Mouse (Mus musculus) left cerebral cortex, adult 18-20 months (tissue): ENCODE measurements around the gene Fnbp4. TPM values are rescaled to one million over a fixed set of nuclear protein-coding genes. Genes with fewer than 3 reads are reported as not detected.

Source experiments
- DNase-seq, 2 experiments: peaks; one replicate each; pipeline ENCODE4 v3.0.0; 2021 to 2022; ENCODE audit warnings: low spot score in 2 of 2, mixed read lengths in 1 of 2
- long read RNA-seq, 2 experiments: library from polyadenylated mRNA; stranded (forward); transcript quantifications; one replicate each; pipeline ENCODE4 v2.0.0; 2021
- total RNA-seq, 2 experiments: library from RNA; stranded (reverse); gene quantifications; 2 replicates each; pipeline ENCODE4 v1.2.3; 2021

Fnbp4 gene
- 10 to 100 TPM; 48.5 to 50.2 TPM for total RNA-seq
- long read RNA-seq, experiment 1, full-length matches to known transcripts, result 1 of 12 reads
- long read RNA-seq, experiment 1, partial matches to known transcripts, result 3 of 12 reads
- long read RNA-seq, experiment 1, other reads (novel, unspliced or antisense), result 8 of 12 reads
- long read RNA-seq, experiment 2, full-length matches to known transcripts, result 3 of 13 reads
- long read RNA-seq, experiment 2, partial matches to known transcripts, result 6 of 13 reads
- long read RNA-seq, experiment 2, other reads (novel, unspliced or antisense), result 4 of 13 reads

DNA sequence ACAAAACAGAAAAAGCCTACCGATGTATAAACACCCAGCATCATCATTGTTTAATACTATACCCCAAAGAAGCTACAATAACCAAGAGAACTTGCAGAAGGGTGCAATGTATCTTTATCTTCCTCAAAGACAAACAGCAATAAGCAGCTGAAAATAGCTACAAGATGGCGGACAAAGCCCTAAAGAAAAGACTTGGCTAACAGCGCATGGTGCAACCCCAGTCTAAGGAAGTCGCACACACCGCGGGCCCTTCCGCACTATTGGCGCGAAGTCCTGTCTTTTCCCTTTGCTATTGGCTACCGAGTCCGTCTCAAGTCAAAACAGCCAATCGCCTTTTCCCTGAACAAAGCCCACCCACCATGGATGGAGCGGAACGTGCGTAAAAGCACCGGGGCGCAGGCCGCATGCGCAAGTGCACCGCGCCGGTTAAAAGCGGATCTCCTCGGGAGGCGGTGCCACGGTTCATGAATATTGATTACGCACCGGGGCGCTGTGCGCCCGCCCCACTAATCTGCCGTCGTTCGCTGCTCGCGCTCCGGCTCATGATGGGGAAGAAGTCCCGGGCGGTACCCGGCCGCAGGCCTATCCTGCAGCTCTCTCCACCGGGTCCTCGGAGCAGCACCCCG is at the start of gene Fnbp4:
Gene Fnbp4 (plus strand): TSS at position 318 of the 626 bp plus-strand sequence.
- DNase-seq, result peak; percentile 96 to 98

- no peak for DNase-seq
Measured at GRCm38 (mm10) chr2:90700943-90701342, 44.2 kb upstream of the Fnbp4 start.

- no peak for DNase-seq
Measured at GRCm38 (mm10) chr2:90708548-90708947, 36.6 kb upstream of the Fnbp4 start.

DNA sequence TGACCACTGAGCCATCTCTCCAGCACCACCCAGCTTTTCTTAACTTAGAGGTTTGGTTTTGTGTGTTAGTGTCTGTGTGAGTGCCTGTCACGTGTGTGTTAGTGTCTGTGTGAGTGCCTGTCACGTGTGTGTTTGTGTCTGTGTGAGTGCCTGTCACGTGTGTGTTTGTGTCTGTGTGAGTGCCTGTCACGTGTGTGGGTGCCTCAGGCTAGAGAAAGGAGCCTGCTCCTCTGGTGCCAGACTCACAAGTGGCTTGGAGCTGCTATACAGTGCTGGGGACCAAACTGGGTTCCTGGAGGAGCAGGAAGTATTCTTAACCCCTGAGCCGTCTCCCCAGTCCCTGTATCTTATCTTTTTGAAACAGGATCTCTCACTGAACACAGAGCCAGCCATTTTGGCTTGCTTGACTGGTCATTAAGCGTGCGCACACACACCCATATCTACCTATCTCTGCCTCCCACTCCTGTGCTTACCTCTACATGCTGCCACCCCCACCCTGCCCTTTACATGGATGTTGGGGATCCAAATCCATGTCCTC is 29.5 kb upstream of the Fnbp4 start:
- no peak for DNase-seq

- no peak for DNase-seq
Measured at GRCm38 (mm10) chr2:90717366-90717765, 27.8 kb upstream of the Fnbp4 start.

- no peak for DNase-seq
Measured at GRCm38 (mm10) chr2:90717948-90718347, 27.2 kb upstream of the Fnbp4 start.

DNA sequence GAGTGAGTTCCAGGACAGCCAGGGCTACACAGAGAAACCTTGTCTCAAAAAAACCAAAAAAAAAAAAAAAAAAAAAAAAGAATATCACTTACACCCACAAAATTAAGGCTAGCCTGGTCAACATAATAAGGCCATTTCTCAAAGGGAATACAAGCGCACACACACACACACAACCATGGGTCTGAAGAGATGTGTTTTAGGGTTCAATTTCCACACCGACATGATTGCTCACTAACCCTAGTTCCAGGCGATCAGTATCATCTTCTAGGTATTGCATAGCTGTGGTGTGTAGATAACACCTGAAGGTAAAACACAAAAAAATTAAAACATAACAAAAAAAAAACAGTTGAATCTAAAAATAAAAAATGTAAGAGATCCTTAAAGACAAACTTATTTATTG is 18.4 kb upstream of the Fnbp4 start:
- DNase-seq, result no peak

- no peak for DNase-seq
Measured at GRCm38 (mm10) chr2:90735326-90735725, 9.8 kb upstream of the Fnbp4 start.

DNA sequence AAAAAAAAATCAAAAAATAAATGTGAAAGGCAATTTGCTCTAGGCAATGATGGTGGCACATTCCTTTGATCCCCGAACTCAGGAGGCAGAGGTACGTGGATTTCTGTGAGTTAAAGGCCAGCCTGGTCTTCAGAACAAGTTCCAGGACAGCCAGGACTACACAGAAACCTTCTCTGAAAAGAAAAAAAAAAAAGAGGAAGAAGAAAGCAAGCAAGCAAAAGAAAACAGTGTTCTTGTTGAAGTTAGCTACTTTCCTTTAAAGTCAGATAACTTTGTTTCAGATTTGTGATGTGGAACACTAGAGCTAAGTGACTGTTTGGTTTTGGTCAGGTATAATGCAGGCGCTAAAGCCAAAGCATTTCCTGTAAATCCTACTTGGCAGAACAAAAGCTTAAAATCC is 6.4 kb upstream of the Fnbp4 start:
- no peak for DNase-seq

DNA sequence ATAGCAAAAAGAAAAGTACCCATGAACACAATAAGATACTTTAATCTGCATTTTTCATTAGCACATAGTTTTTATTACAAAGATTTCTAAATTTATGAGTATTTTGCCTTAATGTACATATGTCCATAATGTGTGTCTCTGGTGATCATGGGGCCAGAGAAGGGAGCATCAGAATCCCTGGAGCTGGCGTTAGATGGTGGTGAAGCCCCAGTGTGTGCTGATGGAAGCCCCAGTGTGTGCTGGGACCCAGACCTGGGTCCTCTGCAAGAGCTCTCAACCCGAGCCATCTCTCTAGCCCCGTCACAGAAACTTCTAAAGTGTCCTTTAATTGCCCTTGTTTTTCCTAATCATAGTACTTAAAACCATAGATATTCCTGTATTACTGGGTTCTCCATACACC is 5.8 kb upstream of the Fnbp4 start:
- no peak for DNase-seq

GRCm38 (mm10) chr2:90739921-90740320 is 5.2 kb upstream of the Fnbp4 start:
- DNase-seq, result no peak

GRCm38 (mm10) chr2:90744285-90745052 is 701 bp upstream of the Fnbp4 start:
- no peak for DNase-seq

GRCm38 (mm10) chr2:90745740-90746537 is 769 bp downstream of the Fnbp4 start:
- no peak for DNase-seq

- DNase-seq, result no peak
Measured at GRCm38 (mm10) chr2:90746538-90746865, 1.3 kb downstream of the Fnbp4 start.

DNA sequence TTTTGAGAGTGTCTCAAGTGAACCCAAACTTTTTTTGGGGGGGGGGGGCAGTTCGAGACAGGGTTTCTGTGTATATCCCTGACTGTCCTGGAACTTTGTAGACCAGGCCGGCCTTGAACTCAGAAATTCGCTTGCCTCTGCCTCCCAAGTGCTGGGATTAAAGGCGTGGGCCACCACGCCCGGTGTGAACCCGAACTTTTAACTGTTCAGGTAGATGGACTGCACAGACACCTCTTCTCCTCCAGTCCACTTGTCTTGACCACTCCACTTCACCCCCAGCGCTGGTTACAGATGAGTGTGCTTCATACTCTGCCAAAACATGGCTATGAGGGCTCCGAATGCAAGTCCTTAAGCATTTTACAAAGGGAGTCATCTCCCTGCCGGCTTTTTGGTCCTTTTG is 2.0 kb downstream of the Fnbp4 start:
- DNase-seq, result no peak

DNA sequence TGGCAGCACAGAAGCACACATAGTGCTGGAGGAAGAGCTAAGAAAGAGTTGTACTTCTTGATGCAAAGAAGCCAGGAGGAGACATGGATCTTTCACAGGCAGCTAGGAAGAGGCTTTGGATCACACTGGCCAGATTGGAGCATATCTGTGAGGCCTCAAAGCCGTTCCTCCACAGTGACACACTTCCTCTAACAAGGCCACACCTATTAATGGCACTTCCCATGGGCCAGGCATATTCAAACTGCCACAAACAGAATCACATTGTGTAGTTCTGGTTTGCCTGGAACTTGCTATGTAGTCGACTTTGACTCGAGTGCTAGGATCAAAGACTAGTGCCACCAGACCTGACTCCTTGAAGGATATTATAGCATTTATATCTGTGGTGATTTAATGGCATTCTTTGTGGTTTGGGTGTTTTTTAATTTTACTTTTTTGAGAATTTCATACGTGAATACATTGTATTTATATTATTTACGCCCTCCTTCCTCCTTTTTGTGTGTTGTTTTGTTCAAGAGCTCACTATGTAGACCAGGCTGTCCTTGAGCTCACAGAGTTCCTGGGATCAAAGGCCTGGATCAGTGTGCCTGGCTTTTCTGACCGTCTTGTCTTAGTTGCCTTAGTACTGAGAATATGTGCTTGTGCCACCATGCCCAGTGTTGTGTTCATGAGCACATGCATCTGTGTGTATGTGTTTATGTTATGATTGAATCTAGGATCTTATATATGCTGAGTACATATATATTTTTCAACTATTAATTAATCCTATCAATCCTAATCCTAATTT is 4.7 kb downstream of the Fnbp4 start:
- no peak for DNase-seq

- DNase-seq, result no peak
Measured at GRCm38 (mm10) chr2:90753565-90753964, 8.4 kb downstream of the Fnbp4 start.

DNA sequence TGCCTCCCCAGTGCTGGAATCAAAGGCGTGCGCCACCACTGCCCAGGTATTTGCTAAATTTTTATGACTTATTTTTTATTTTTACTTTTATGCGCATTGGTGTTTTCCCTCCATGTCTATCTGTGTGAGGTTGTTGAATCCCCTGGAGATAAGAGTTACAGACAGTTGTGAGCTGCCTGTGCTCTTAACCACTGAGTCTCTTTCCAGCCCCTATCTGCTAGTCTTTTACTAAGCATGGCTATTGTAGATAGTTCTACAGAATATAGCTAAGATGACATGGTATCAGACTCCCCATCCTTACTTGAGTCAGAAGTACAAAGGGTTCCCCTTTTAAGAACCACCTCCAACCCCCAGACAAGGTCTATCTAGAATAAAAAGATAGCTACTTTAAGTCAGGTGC is 9.0 kb downstream of the Fnbp4 start:
- DNase-seq, result no peak

DNA sequence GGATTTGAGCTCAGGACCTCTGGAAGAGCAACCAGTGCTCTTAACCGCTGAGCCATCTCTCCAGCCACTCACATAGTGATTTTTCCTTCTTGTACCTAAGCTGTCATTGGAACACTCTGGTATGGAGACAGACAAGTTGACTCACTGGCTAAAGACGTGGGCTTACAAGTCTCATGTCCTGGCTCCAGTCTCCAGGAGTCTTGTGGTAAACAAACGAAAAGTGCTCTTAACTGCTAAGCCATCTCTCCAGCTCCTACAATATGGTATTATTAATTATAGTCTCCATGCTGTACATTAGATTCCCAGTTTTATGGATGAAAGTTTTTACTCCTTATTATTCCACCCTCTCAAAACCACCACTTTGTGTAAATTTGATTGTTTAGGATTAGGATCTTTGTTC is 20.0 kb downstream of the Fnbp4 start:
- DNase-seq, result no peak

DNA sequence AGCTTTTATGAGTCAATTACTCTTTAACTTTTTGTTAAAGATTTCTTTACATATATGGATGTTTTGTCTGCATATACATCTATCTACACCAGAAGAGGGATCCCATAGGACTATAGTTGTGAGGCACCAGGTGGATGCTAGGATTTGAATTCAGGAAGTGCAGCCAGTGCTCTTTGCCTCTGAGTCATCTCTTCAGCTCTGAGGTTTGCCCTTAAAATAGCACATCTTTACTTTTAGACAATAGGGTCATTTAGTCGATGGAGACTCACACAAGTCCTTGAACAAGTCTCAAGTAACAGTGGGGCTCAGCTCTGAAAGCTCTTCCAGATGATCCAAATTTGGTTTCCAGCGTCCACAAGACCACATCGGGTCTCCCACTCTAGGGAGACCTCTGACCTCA is 36.2 kb downstream of the Fnbp4 start:
- no peak for DNase-seq

DNA sequence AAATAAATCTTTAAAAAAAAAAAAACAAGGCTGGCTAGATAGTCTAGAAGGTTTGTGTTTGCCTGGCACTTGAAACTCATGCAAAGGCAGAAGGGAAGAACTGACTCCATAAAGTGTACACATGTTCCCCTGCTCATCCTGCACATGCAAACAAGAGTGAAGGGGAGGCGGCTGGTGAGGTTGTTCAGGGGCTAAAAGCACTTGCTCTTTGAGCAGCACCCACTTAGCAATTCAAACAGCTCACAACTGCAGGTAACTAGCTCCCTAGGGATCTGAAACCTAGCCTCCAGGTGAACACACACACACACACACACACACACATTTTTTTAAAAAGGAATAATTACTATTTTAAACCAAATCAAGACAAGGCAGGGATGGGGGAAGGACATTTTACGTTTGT is 36.8 kb downstream of the Fnbp4 start:
- DNase-seq, result no peak
